Mouse (Mus musculus): Measurements from ENCODE around the gene Sgms1.

The Sgms1 gene

DNA sequence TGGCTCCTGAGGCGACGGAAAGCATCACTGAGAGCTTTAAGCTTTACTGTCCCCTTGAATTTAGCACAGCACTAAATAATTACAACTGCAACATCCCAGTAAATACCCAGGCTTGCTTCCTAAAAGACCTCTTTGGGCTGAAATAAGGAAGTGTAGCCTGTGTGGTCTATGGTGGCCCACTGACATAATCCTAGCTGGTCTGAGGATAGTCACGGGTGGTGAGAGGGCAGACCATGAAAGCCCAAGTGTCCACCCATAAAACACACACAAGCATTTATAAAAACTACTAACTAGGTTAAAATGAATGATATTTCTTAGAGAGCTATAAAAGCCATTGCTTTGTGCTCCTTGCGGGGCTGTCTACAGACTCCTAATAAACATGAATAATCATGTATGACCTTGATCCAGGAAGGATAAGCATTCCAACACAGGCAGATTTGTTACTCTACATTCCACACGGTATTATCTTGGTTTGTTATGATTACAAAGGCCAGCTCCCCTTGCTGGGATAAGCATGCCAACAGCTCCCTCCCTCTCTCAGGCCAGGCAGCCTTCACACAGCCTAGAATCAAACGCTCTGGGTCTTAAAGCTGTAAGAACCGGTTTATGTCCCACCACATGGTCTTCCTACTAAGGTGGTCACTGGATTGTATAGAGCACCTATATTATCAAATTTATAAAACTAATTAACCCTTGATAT lies 40.4 kb downstream of the Sgms1 start:
- no peak for DNase-seq

DNA sequence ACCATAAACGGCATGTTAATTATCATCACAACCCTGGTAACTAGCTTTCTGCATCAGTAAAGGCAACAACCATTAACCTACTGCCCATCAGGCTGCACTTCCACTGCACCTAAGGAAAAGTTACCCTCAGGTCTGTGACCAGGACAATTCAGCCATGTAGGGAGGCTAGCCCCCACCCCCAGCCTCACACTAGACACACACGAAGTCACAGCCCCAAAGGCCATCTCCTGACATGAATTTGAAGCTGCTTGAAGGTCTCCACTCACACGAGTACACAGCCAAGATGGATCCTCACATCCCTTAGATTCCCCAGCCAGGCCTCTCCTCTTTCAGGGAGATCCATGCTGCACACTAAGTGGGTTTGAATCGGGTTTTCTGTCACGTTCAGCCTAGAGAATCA lies 42.0 kb downstream of the Sgms1 start:
- no peak for DNase-seq

DNA sequence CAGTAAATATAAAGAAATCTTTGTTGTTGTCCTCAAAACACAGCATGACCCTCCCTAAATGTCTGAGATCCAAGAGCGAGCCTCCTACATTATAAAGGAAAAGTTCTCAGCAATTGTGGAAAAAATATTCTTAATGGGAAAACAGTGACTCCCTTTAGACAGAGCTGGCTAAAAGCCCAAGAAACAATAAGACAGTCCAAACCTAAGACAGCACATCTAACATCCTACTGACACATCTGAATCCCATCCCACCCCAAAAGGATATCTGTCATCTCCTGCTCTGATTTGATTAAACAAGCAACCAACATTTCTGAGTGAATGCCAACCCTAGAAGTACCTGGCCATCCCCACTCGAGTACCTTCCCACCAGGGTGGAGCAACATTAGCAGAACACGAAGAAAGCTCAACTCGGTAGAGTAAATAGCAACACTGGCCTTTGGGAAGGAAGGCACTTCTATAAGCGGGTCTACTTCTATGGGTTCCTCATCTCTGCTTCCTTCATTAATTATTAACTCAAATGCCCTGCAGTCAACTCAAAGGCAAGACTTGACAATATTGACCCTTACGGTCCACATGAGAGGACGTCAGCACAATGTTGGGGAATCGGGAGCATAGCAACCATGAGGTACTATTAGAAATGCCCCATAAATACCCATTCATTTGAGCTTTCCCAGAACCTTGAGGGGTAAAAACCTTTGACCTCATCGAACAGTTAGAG lies 42.7 kb downstream of the Sgms1 start:
- DNase-seq: no peak

DNA sequence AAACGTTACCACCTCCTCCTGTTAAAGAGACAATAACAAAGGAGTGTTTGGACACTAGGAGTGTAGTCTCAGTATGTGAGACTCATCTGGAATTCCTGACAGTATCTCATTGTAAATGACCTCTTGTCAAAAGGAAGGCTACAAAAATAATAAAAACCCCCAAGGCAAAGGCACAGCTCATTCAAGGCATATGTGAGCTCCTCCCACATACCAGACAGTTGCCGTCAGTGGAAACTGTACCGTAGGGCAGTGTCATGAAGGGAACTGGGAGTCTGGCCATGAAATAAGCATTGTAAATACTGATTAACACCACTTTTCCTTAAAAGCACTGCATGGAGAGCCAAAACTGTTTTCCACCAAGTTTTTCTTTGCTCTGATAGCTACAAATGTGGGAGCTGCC lies 43.3 kb downstream of the Sgms1 start:
- DNase-seq: no peak

DNA sequence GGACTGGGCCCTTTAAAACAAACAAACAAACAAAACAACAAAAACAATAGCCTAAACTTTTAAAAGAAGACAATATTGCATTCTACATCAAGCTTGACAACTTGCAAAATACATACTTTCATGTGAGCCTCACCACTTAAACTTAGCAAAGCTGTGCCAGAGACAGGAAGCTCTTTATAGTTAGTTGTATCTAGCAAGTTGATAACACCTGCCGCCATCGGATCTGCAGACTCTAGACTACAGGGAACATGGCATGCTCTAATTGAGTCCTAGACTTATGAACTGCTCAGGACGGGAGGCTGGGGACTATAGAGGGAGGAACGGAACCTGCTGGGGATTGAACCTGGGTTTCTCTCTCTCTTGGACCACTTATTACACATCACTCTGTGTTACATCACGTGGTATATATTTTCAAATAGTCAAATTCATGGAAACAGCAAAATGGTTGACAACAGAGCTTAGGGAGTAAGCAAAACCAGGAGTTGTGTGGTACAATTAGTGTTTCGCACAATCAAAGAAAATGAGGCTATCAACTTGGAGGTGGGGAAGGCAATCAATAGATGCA lies 44.3 kb downstream of the Sgms1 start:
- no peak for DNase-seq

GRCm38 (mm10) chr19:32344738-32345121 lies 44.8 kb downstream of the Sgms1 start:
- peak; percentile 53 to 65 for DNase-seq

DNA sequence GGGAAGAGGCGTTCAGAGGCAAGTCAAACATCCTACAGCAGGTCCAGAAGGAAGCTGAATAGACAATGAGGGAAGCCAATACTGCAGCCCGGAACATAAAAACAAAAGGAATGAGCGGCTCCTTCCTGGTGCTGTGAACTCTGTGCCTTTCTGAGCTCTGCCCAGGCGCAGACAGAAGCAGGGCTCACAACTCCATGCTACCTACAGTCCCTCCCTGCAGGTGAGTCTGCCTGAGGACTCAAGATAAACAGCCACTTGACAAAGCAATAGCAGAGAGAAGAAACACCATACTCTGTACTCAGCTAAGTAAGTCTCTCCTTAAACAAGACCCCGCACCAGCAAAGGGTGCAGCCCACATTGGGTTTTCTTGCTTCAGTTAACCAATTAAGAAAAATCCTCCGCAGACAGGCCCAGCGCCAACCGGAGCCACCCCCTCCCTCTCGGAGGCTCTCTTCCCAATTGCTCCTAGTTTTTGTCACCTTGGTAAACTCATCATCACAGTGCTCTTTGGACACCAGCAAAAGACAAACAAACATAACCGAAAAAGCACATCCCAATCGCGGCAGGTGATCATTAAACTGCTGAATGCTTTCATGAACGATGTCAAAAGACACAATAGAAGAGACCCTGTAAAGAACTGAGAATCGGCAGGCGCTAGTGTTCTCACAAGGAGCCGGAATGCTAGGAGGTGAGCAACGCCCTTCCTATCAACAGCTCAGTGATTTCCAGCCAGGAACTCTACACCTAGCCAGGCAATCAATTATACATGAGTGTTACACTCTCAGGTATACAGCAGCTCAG lies 45.4 kb downstream of the Sgms1 start:
- DNase-seq: no peak

DNA sequence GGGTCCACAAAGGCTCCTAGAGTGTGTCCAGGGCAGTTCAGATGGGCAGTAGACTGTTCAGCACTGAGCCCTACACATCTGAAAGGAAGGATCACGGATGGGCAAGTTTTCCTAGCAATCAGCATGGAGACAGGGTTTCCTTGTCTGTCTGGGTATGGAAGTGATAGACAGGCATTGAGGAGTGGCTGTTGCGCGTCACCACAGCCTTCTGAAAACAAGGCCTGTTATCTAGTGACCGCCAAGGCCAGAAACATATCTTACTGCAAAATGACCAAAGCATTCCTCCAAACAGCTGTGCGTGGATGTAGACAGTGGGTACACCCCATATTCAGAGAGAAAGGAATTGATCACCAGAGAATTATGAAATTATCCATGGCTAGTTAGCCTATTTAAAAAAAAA lies 47.1 kb downstream of the Sgms1 start:
- no peak for DNase-seq

GRCm38 (mm10) chr19:32341091-32341490 lies 48.4 kb downstream of the Sgms1 start:
- DNase-seq: no peak

- DNase-seq: no peak
Observed at GRCm38 (mm10) chr19:32340168-32340567, 49.3 kb downstream of the Sgms1 start.

GRCm38 (mm10) chr19:32337708-32338107 lies 51.8 kb downstream of the Sgms1 start:
- DNase-seq: no peak

DNA sequence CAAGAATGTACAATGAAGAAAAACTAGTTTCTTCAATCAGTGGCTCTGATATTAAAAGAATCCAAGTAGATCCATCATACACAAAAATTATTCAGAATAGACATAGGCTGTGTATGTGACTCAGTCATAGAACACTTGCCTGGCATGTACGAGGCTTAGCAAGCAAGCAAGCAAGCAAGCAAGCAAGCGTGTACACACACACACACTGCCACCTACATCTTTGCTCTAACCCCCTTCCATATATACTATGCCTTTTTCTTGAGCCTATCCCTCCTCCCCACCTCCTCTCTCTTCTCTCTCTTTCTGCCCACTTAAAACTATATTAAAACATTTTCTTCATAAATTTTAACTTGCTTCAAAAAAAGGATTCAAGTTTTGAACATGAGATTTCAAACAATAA lies 54.8 kb downstream of the Sgms1 start:
- DNase-seq: no peak

DNA sequence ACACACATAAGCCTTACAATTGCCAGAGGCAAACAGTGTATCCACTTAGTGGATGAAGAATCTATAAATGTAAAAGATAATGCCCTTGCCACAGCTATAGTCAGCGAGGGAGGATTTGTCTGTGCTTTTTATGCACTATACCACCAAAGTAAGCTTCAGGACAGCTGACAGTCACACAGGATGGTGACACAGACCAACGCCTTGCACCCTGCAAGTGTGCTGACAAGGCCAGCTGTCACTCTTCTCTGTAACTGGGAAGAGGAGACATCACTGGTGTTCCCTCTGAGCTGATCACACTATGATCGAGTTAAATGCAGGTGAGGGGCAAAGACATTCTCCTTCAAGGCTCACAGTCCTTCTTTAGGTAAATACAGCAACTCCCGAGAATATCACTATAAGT lies 56.0 kb downstream of the Sgms1 start:
- DNase-seq: no peak

GRCm38 (mm10) chr19:32332779-32333460 lies 56.6 kb downstream of the Sgms1 start:
- DNase-seq: no peak

DNA sequence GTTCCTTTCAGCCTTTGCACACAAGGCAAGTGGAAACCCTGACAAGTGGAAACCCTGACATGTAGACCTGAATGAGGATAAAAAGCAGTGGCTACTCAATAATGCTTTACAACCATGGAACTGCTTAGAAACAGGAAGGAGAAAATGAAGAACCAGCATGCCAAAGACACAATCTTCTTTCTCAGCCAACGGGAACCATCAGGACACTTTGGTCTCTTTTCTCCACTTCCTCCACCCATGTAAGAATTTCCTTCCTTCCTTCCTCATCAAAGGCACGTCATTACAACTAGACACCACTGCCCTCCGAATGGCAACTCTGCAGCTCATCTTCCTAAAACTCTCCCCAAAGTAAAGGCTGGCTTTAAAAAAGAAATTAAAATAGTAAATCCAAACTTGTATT lies 59.3 kb downstream of the Sgms1 start:
- DNase-seq: no peak

DNA sequence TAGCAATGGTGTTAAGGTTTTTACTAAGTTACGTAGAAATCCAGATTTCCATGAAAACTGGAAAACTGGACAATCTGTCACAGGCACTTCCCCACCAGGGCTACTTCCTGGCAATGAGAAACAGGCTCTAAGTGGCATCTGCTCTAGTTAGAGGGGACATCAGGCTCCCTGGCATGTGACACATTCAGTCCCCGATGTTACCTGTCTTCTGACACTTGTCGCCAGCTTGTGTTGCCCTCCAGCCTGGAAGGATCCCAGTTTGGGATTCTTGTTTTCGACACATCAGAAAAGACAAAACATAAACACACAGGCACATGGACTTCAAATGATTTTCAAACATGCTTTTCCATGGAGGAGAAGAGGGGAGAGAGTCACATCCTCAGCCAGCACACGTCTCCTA lies 60.0 kb downstream of the Sgms1 start:
- DNase-seq: no peak

- no peak for DNase-seq
Observed at GRCm38 (mm10) chr19:32328089-32328828, 61.3 kb downstream of the Sgms1 start.

GRCm38 (mm10) chr19:32326621-32327021 lies 62.9 kb downstream of the Sgms1 start:
- no peak for DNase-seq

- no peak for DNase-seq
Observed at GRCm38 (mm10) chr19:32326156-32326555, 63.4 kb downstream of the Sgms1 start.

GRCm38 (mm10) chr19:32325100-32325768 lies 64.3 kb downstream of the Sgms1 start:
- no peak for DNase-seq

DNA sequence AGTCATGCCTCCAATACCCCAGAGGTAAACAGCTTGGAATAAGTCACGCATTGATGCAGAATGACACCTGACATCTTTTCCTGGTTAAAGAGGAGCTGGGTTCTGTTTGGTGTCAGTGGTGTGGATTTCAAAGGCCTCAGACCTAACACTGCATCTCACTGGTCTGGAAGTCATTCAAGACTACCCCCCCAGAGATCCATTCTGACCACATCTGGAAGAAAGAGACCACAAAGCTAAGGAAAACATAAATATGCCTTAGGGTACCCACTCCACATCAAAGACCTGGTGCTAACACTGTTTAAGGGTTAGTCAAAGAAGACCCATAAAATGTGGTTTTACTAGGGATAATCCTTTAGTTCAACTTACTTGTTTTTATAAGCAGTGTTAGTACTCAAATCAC lies 65.0 kb downstream of the Sgms1 start:
- DNase-seq: no peak

- no peak for DNase-seq
Observed at GRCm38 (mm10) chr19:32323070-32323469, 66.4 kb downstream of the Sgms1 start.
